ENCODE assay signal across 16 mouse cellular contexts in the genomic region with DNA sequence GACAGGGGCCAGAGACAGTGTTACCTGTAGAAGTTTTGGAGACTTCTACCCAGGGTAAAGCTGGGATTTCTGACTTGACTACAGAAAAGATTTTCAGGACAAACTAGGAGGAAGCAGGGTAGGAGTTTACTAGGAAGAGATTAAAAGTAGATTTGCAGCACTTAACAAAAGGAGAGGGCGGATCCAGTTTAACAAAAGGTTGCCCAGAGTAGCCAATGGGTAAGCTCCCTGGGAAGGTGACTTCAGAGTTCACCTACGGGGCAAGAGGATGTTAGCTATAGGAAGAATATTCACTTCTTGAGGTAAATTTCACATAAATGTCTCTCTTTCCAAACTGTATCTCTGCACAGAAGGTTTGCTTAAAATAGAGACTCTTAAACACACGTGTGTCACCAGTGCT.
"Had no signal": no experiment of that assay in that cellular context is flagged by ENCODE, and none has a peak within 500 bp of the region (broad histone marks: within the 10 kb centered on the region; RNA-seq: fewer than 3 reads in every experiment).

No protein-coding gene starts in this region.

- H3K27me3 ChIP-seq: neural tube, embryonic 12.5 days had no signal

- H3K4me3 ChIP-seq: midbrain, embryonic 10.5 days; midbrain, embryonic 12.5 days; neural tube, embryonic 12.5 days had no signal

- H3K9ac ChIP-seq: lung, embryonic 14.5 days; midbrain, embryonic 12.5 days; neural tube, embryonic 12.5 days had no signal

- H3K9me3 ChIP-seq: midbrain, embryonic 12.5 days; neural tube, embryonic 12.5 days had no signal

- H3K4me2 ChIP-seq: lung, embryonic 14.5 days; midbrain, embryonic 12.5 days; neural tube, embryonic 12.5 days had no signal

- H3K27ac ChIP-seq: midbrain, embryonic 12.5 days; neural tube, embryonic 12.5 days had no signal

- DNase-seq: lung, adult 18-20 months; lung, embryonic 14.5 days; lung, postnatal 10 days; lung, postnatal 4 days; midbrain, embryonic 14.5 days; retina, postnatal 1 day; right cerebral cortex, adult 18-20 months; right cerebral cortex, postnatal 25 days; right cerebral cortex, postnatal 4 days; spleen, adult 18-20 months; thymus, adult 18-20 months; thymus, postnatal 14 days; thymus, postnatal 36 days had no signal

- H3K36me3 ChIP-seq: midbrain, embryonic 10.5 days; midbrain, embryonic 12.5 days; neural tube, embryonic 12.5 days had no signal
